8 mouse cellular contexts compared by ENCODE assay signal in genomic region chr13:106998671-106999070, GRCm38 (mm10). TPM values are rescaled to one million over a fixed set of nuclear protein-coding genes. Genes with fewer than 3 reads are reported as not detected.
DNase-seq lines count a peak whose midpoint lies in the region; ATAC-seq lines count a peak whose summit lies in the region.

No protein-coding gene starts in this region.

- DNase-seq in CD4-positive, CD25-positive, alpha-beta regulatory T cell, adult 2 months (ENCODE audit: low read depth, low spot score) = peak; percentile 54
- DNase-seq in liver = peak; percentile 86
- no peak for DNase-seq in right cerebral cortex, adult 18-20 months
- DNase-seq in embryo, embryonic 9.5 days (ENCODE audit: extremely low spot score) = no peak
- no peak for DNase-seq in adrenal gland, postnatal 10 days

- peak; percentile 94 for ATAC-seq in activated CD4-positive, CD25-positive, alpha-beta regulatory T cell, adult 4 months
- peak; percentile 98 for ATAC-seq in neutrophil, adult 5-6 weeks (ENCODE audit: extremely low read depth, insufficient number of reproducible peaks, low FRiP score, poor library complexity, severe bottlenecking)
- ATAC-seq in frontal cortex, adult (ENCODE audit: low TSS enrichment) = no peak

RNA-seq across cellular contexts. Expression of gene Kif2a, which starts 23.3 kb away (rescaled TPM):
- polyA plus RNA-seq in activated CD4-positive, CD25-positive, alpha-beta regulatory T cell, adult 4 months (2017; shearing (Covaris generic)) = 10 to 100 TPM; 13.6 to 15.7 TPM
- total RNA-seq in neutrophil, adult 5-6 weeks (2017) = 24.7 and 36.9 TPM in 2 replicates
- 10 to 100 TPM; 49.4 to 50.9 TPM for total RNA-seq in adrenal gland, postnatal 10 days (2021)

RNA-seq across cellular contexts. Expression of gene Dimt1, which starts 51.7 kb away (rescaled TPM):
- polyA plus RNA-seq in activated CD4-positive, CD25-positive, alpha-beta regulatory T cell, adult 4 months (2017; shearing (Covaris generic)) = 10 to 100 TPM; 25.5 to 34.2 TPM
- 11.8 and 13.3 TPM in 2 replicates for total RNA-seq in neutrophil, adult 5-6 weeks (2017)
- total RNA-seq in adrenal gland, postnatal 10 days (2021) = 10 to 100 TPM; 14.7 to 16.1 TPM

Comparison
In these comparisons a context has a peak if more than half of its experiments do, and no peak if none do; other contexts are left out.
1. DNase-seq: peak in CD4-positive, CD25-positive, alpha-beta regulatory T cell, adult 2 months (single experiment) and liver (single experiment); none in right cerebral cortex, adult 18-20 months (single experiment), embryo, embryonic 9.5 days (single experiment) and adrenal gland, postnatal 10 days (single experiment).